Mouse (Mus musculus): Measurements from ENCODE around the gene Olfr1326-ps1.

- TF ChIP-seq CTCF (IDR thresholded peaks at IDR 0.05; ENCODE audit: low read depth, low read length) (no peak), POLR2A (IDR thresholded peaks at IDR 0.05; ENCODE audit: extremely low read depth, insufficient read depth, low read length) (no peak)
Measured at GRCm38 (mm10) chrX:74592379-74592778, 17.7 kb upstream of the Olfr1326-ps1 start, which contains the start of gene Olfr1325.
